Mouse (Mus musculus): ENCODE data around the gene Atf2.

DNA sequence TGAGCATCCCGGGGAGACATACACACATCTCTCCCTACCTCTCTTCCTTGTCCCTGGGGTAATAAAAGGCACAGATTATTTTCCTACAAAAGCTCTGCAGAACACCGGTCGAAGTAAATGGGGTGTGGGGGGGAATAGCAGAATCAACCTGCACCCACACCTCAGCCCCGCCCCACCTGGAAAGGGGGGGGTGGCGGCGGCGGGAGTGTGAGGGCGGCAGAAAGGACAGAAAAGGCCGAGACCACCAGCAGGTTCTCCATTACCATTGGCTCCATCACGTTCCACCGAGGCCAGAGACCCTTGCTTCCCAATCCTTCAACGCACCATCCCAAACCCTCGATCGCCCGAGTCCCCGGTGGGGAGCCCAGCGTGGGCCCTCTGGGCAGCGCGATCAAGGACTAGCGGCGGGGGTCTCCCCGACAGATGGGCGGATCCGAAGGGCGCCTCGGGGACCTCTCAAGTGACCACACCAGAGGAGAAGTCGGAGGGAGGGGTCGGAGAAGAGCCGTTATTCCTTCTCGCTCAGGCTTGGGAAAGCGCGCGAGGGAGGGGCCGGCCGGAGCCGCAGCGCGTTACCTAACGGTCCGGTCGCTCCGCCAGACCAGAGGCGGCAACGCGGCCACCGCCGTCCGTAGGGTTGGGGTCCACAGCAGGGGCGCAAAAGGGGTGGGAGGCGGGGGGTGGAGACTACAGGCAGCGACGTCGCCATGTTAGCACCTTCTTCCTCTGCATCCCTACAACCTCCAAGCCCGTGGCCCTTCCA lies 557 bp downstream of the Atf2 start:
- no peak for TF ChIP-seq CTCF (IDR thresholded peaks at IDR 0.05; ENCODE audit: control insufficient read depth, insufficient read depth, insufficient replicate concordance, low read depth, low read length)
- TF ChIP-seq POLR2A (IDR thresholded peaks at IDR 0.05; ENCODE audit: control insufficient read depth, low read depth, low read length): no peak

Measured in testis, adult 2 months (tissue).